22 mouse cellular contexts compared by ENCODE assay signal in genomic region chr9:27521181-27521580, GRCm38 (mm10).
DNase-seq lines count a peak whose midpoint lies in the region; ATAC-seq and TF ChIP-seq lines count a peak whose summit lies in the region.
"Had no signal": no experiment of that assay in that cellular context is flagged by ENCODE, and none has a peak within 500 bp of the region (broad histone marks: within the 10 kb centered on the region; RNA-seq: fewer than 3 reads in every experiment).

No protein-coding gene starts in this region.

- H3K4me1 ChIP-seq in lung, embryonic 14.5 days (ENCODE audit: insufficient read depth) = no peaks in the 10 kb centered on the region
- H3K4me1 ChIP-seq in lung, adult 2 months (ENCODE audit: control insufficient read depth, insufficient read depth, low read length) = no peaks in the 10 kb centered on the region
- peaks cover 23% of the 10 kb centered on the region for H3K4me1 ChIP-seq in forebrain, embryonic 10.5 days
- H3K4me1 ChIP-seq: kidney, embryonic 15.5 days; stomach, embryonic 15.5 days had no signal

- H3K27me3 ChIP-seq in lung, embryonic 14.5 days (ENCODE audit: insufficient read depth, low read length) = no peaks in the 10 kb centered on the region
- H3K27me3 ChIP-seq in forebrain, embryonic 10.5 days (ENCODE audit: poor library complexity, severe bottlenecking) = no peaks in the 10 kb centered on the region
- H3K27me3 ChIP-seq: kidney, embryonic 15.5 days; midbrain, embryonic 15.5 days; stomach, embryonic 15.5 days had no signal

- 34% methylated on average over 3 of the region's 3 CpGs for WGBS in lung, embryonic 14.5 days
- 45% methylated on average over 3 of the region's 3 CpGs for WGBS in lung, adult 2 months
- 79% methylated on average over 3 of the region's 3 CpGs for WGBS in forebrain, embryonic 10.5 days

- no peaks in the 10 kb centered on the region for H3K36me3 ChIP-seq in lung, embryonic 14.5 days (ENCODE audit: insufficient read depth)
- H3K36me3 ChIP-seq in forebrain, embryonic 10.5 days (replicated peaks) = no peaks in the 10 kb centered on the region
- H3K36me3 ChIP-seq: hindbrain, embryonic 10.5 days; kidney, embryonic 15.5 days; midbrain, embryonic 15.5 days; stomach, embryonic 15.5 days had no signal

- TF ChIP-seq CTCF in lung, embryonic 14.5 days (IDR thresholded peaks at IDR 0.05; ENCODE audit: low read depth) = no peak
- no peak for TF ChIP-seq CTCF in lung, adult 2 months (IDR thresholded peaks at IDR 0.05; ENCODE audit: insufficient read depth, low read length)

- TF ChIP-seq POLR2A in lung, adult 2 months (IDR thresholded peaks at IDR 0.05; ENCODE audit: borderline replicate concordance, extremely low read depth, low read depth, low read length) = no peak

- H3K9me3 ChIP-seq in lung, embryonic 14.5 days (ENCODE audit: low read depth, low read length) = no peaks in the 10 kb centered on the region
- no peaks in the 10 kb centered on the region for H3K9me3 ChIP-seq in forebrain, embryonic 10.5 days
- H3K9me3 ChIP-seq: hindbrain, embryonic 10.5 days; kidney, embryonic 15.5 days; midbrain, embryonic 15.5 days; stomach, embryonic 15.5 days had no signal

- no peak overlapping the region for H3K4me3 ChIP-seq in lung, embryonic 14.5 days (ENCODE audit: low read depth, low read length)
- H3K4me3 ChIP-seq in lung, adult 2 months (replicated peaks; ENCODE audit: extremely low read depth, low read depth, low read length) = no peak overlapping the region
- no peak overlapping the region for H3K4me3 ChIP-seq in forebrain, embryonic 10.5 days
- H3K4me3 ChIP-seq: hindbrain, embryonic 10.5 days; kidney, embryonic 15.5 days; left cerebral cortex, adult 2 months; midbrain, embryonic 15.5 days; myocyte; stomach, embryonic 15.5 days had no signal

- no peak overlapping the region for H3K4me2 ChIP-seq in lung, embryonic 14.5 days
- H3K4me2 ChIP-seq: kidney, embryonic 15.5 days; midbrain, embryonic 15.5 days; stomach, embryonic 15.5 days had no signal

- no peak overlapping the region for H3K9ac ChIP-seq in lung, embryonic 14.5 days
- H3K9ac ChIP-seq: kidney, embryonic 15.5 days; liver, embryonic 14.5 days; midbrain, embryonic 15.5 days; stomach, embryonic 15.5 days had no signal

- ATAC-seq in lung, embryonic 14.5 days (ENCODE audit: insufficient read depth) = no peak
- ATAC-seq: CD4-positive, CD25-positive, alpha-beta regulatory T cell, adult 4 months; forebrain, embryonic 16.5 days; hindbrain, embryonic 16.5 days; intestine, embryonic 16.5 days; midbrain, embryonic 15.5 days had no signal

- peak; percentile 47 for DNase-seq in adrenal gland, postnatal 10 days
- DNase-seq in adrenal gland, adult 8-10 months = no peak
- peak; percentile 68 for DNase-seq in heart, adult 11 months
- DNase-seq in heart, adult 8-10 months (ENCODE audit: low spot score) = no peak
- DNase-seq in lung, embryonic 14.5 days = peak; percentile 42
- no peak for DNase-seq in lung, adult 2 months
- peak; percentile 9 to 51 for DNase-seq in lung, postnatal 4 days
- DNase-seq in forebrain, embryonic 10.5 days (ENCODE audit: extremely low spot score, low spot score) = no peak
- DNase-seq: cerebellum, adult 9-10 months; thymus, postnatal 25 days had no signal

- H3K27ac ChIP-seq in lung, embryonic 14.5 days (ENCODE audit: low read depth) = no peak overlapping the region
- H3K27ac ChIP-seq in forebrain, embryonic 10.5 days = no peak overlapping the region
- H3K27ac ChIP-seq: hindbrain, embryonic 10.5 days; kidney, embryonic 15.5 days; left cerebral cortex, adult 2 months; liver, embryonic 14.5 days; macrophage; midbrain, embryonic 15.5 days; stomach, embryonic 15.5 days had no signal

Comparison
In these comparisons a context has a peak if more than half of its experiments do, and no peak if none do; other contexts are left out.
1. DNase-seq: peak in adrenal gland, postnatal 10 days (single experiment), heart, adult 11 months (single experiment), lung, embryonic 14.5 days (single experiment) and lung, postnatal 4 days (2 of 2); none in adrenal gland, adult 8-10 months (single experiment), heart, adult 8-10 months (single experiment), lung, adult 2 months (single experiment) and forebrain, embryonic 10.5 days (single experiment).